Mouse (Mus musculus) liver, embryonic 16.5 days (tissue): Measurements from ENCODE around the gene Gm5662. TPM values are rescaled to one million over a fixed set of nuclear protein-coding genes. Genes with fewer than 3 reads are reported as not detected.
"Not testable (repeated sequence)": the region's sequence is repeated elsewhere in the genome, so short reads cannot be mapped to it uniquely, and the experiment has no call there.

Experiments used
- ATAC-seq: fragments of 200-750 bp; cut with Nextera tagmentation; 2 replicates; pipeline ENCODE4 v1.8.0; 2017; ENCODE audit warnings: low read depth, mild to moderate bottlenecking, moderate number of reproducible peaks, moderate library complexity
- H3K27ac ChIP-seq: fragments of 300-500 bp; sonication (generic); 2 replicates; pipeline ENCODE4 v1.5.1; 2014; ENCODE audit warnings: mild to moderate bottlenecking, low read length
- H3K27me3 ChIP-seq: fragments of 300-500 bp; sonication (generic); 2 replicates; pipeline ENCODE4 v1.6.1; 2014; ENCODE audit warnings: low read depth, low read length, mixed read lengths; ENCODE audit not compliant: control insufficient read depth, insufficient read depth
- H3K36me3 ChIP-seq: fragments of 300-500 bp; sonication (generic); 2 replicates; pipeline ENCODE4 v1.6.1; 2014; ENCODE audit warnings: mild to moderate bottlenecking; ENCODE audit not compliant: control insufficient read depth, insufficient read depth
- H3K4me1 ChIP-seq: fragments of 300-500 bp; sonication (generic); 2 replicates; pipeline ENCODE4 v1.6.1; 2014; ENCODE audit warnings: low read depth, low read length, mixed read lengths; ENCODE audit not compliant: control insufficient read depth
- H3K4me2 ChIP-seq: fragments of 300-500 bp; sonication (generic); 2 replicates; pipeline ENCODE4 v1.6.1; 2014; ENCODE audit warnings: low read depth, low read length, mixed read lengths
- H3K4me3 ChIP-seq: fragments of 300-500 bp; sonication (generic); 2 replicates; pipeline ENCODE4 v1.5.1; 2014; ENCODE audit warnings: low read depth, mild to moderate bottlenecking, low read length
- H3K9ac ChIP-seq: fragments of 300-500 bp; sonication (generic); 2 replicates; pipeline ENCODE4 v1.6.1; 2014; ENCODE audit warnings: low read depth, low read length
- H3K9me3 ChIP-seq: fragments of 300-500 bp; sonication (generic); replicated peaks from 2 replicates; pipeline ENCODE4 v1.6.1; 2016; ENCODE audit warnings: low read length; ENCODE audit not compliant: control insufficient read depth
- WGBS: fragments of 180-500 bp; shearing (Covaris S2); extraction: QIAGEN DNeasy Blood & Tissue Kit; methylation state at CpG from one replicate; pipeline ENCODE4 v1.1.7; 2014; ENCODE audit not compliant: insufficient replicate concordance; 5-methylcytosine and 5-hydroxymethylcytosine counted together
- polyA plus RNA-seq: library from polyadenylated mRNA; unstranded; fragments of >200 nt; fragmentation: Nextera tagmentation; extraction: Ambion mirVana; gene quantifications from 2 replicates; pipeline ENCODE4 v1.2.1, GENCODE M21; 2015

Gm5662 gene
- not detected in 2 replicates for polyA plus RNA-seq

- H3K4me2 ChIP-seq, H3K9ac ChIP-seq, H3K36me3 ChIP-seq, H3K9me3 ChIP-seq, ATAC-seq, H3K27me3 ChIP-seq, H3K27ac ChIP-seq, H3K4me1 ChIP-seq, H3K4me3 ChIP-seq: not testable (repeated sequence)
- WGBS: 64% methylated on average over 5 of the region's 5 CpGs
These were observed at the start of gene Gm5662 for GRCm38 (mm10) chr12:88274400-88274799. Gene Gm5662, minus strand, starts transcription at chr12:88274500.

- WGBS: 74% methylated on average over 2 of the region's 2 CpGs
- not testable (repeated sequence) for H3K27ac ChIP-seq, H3K9ac ChIP-seq, ATAC-seq, H3K9me3 ChIP-seq, H3K27me3 ChIP-seq, H3K36me3 ChIP-seq, H3K4me1 ChIP-seq, H3K4me3 ChIP-seq, H3K4me2 ChIP-seq
These were observed 49.6 kb upstream of the Gm5662 start, which contains the start of gene Gm5039 for GRCm38 (mm10) chr12:88323926-88324325. Gene Gm5039, minus strand, starts transcription at chr12:88324026.

- ATAC-seq: no peak
- WGBS: 53% methylated on average over 3 of the region's 3 CpGs
These were observed 40.3 kb upstream of the Gm5662 start for GRCm38 (mm10) chr12:88314556-88314955.

GRCm38 (mm10) chr12:88297171-88297570 is 22.9 kb upstream of the Gm5662 start:
- not testable (repeated sequence) for H3K36me3 ChIP-seq, H3K9ac ChIP-seq, H3K27me3 ChIP-seq, H3K4me2 ChIP-seq, H3K27ac ChIP-seq, ATAC-seq, H3K9me3 ChIP-seq, H3K4me3 ChIP-seq, H3K4me1 ChIP-seq
- WGBS: 33% methylated on average over 2 of the region's 2 CpGs

More at GRCm38 (mm10) chr12:88314556-88314955, 40.3 kb upstream of the Gm5662 start:
- Histone ChIP-seq H3K9me3 (no peaks in the 10 kb centered on the region), H3K4me3 (no peak overlapping the region), H3K4me1 (no peaks in the 10 kb centered on the region), H3K36me3 (no peaks in the 10 kb centered on the region), H3K9ac (no peak overlapping the region), H3K27ac (no peak overlapping the region), H3K27me3 (no peaks in the 10 kb centered on the region), H3K4me2 (no peak overlapping the region)

- not testable (repeated sequence) for H3K4me3 ChIP-seq, H3K27ac ChIP-seq, H3K9ac ChIP-seq, H3K27me3 ChIP-seq, H3K36me3 ChIP-seq, H3K4me1 ChIP-seq, H3K9me3 ChIP-seq, H3K4me2 ChIP-seq, ATAC-seq
- WGBS: 42% methylated on average over 4 of the region's 4 CpGs
These were observed 18.8 kb upstream of the Gm5662 start for GRCm38 (mm10) chr12:88293082-88293481.

GRCm38 (mm10) chr12:88285224-88285623 is 10.9 kb upstream of the Gm5662 start:
- H3K27ac ChIP-seq, H3K27me3 ChIP-seq, ATAC-seq, H3K4me3 ChIP-seq, H3K36me3 ChIP-seq, H3K4me1 ChIP-seq, H3K9me3 ChIP-seq, H3K4me2 ChIP-seq, H3K9ac ChIP-seq: not testable (repeated sequence)
- WGBS: 53% methylated on average over 5 of the region's 5 CpGs

GRCm38 (mm10) chr12:88257241-88257640 is 17.1 kb downstream of the Gm5662 start:
- Histone ChIP-seq H3K9ac (no peak overlapping the region), H3K27me3 (no peaks in the 10 kb centered on the region), H3K4me1 (no peaks in the 10 kb centered on the region), H3K27ac (no peak overlapping the region), H3K4me2 (no peak overlapping the region), H3K36me3 (no peaks in the 10 kb centered on the region), H3K9me3 (no peaks in the 10 kb centered on the region), H3K4me3 (no peak overlapping the region)
- ATAC-seq: no peak
- 35% methylated on average over 1 of the region's 1 CpGs for WGBS

GRCm38 (mm10) chr12:88255917-88256316 is 18.4 kb downstream of the Gm5662 start:
- H3K27ac ChIP-seq, H3K4me3 ChIP-seq, H3K4me2 ChIP-seq, ATAC-seq, H3K4me1 ChIP-seq, H3K9me3 ChIP-seq, H3K9ac ChIP-seq, H3K27me3 ChIP-seq, H3K36me3 ChIP-seq: not testable (repeated sequence)
- 29% methylated on average over 2 of the region's 2 CpGs for WGBS

- H3K4me1 ChIP-seq, H3K36me3 ChIP-seq, H3K9ac ChIP-seq, H3K27me3 ChIP-seq, ATAC-seq, H3K4me2 ChIP-seq, H3K9me3 ChIP-seq, H3K27ac ChIP-seq, H3K4me3 ChIP-seq: not testable (repeated sequence)
- 50% methylated on average over 1 of the region's 2 CpGs for WGBS
These were observed 24.3 kb downstream of the Gm5662 start, which contains the start of gene Gm8332 for GRCm38 (mm10) chr12:88250000-88250399. Gene Gm8332, minus strand, starts transcription at chr12:88250100.
